Mouse (Mus musculus): ENCODE measurements around the gene Aoah. TPM values are rescaled to one million over a fixed set of nuclear protein-coding genes. Genes with fewer than 3 reads are reported as not detected.

Gene Aoah
- polyA plus RNA-seq, 1 experiment, result 0.53 TPM

GRCm38 (mm10) chr13:20900972-20901457, 107.1 kb downstream of the Aoah start:
- WGBS, result 12% methylated on average over 2 of the region's 2 CpGs
- DNase-seq, result no peak
- Histone ChIP-seq H3K4me1 (ENCODE audit: control insufficient read depth, insufficient read depth, low read length) (peaks cover 2% of the 10 kb centered on the region), H3K4me3 (replicated peaks; ENCODE audit: extremely low read depth, low read depth, low read length) (no peak overlapping the region)
- TF ChIP-seq POLR2A (IDR thresholded peaks at IDR 0.05; ENCODE audit: borderline replicate concordance, extremely low read depth, low read depth, low read length) (no peak), CTCF (IDR thresholded peaks at IDR 0.05; ENCODE audit: insufficient read depth, low read length) (no peak)

- H3K4me1 ChIP-seq (ENCODE audit: control insufficient read depth, insufficient read depth, low read length), result peaks cover 2% of the 10 kb centered on the region
- H3K4me3 ChIP-seq (replicated peaks; ENCODE audit: extremely low read depth, low read depth, low read length), result no peak overlapping the region
- DNase-seq, result no peak
- TF ChIP-seq POLR2A (IDR thresholded peaks at IDR 0.05; ENCODE audit: borderline replicate concordance, extremely low read depth, low read depth, low read length), result no peak
- TF ChIP-seq CTCF (IDR thresholded peaks at IDR 0.05; ENCODE audit: insufficient read depth, low read length), result no peak
- WGBS, result 36% methylated on average over 3 of the region's 3 CpGs
These were observed 107.8 kb downstream of the Aoah start for GRCm38 (mm10) chr13:20901634-20902135.

GRCm38 (mm10) chr13:20904118-20904517, 110.2 kb downstream of the Aoah start:
- 79% methylated on average over 4 of the region's 4 CpGs for WGBS
- TF ChIP-seq CTCF (IDR thresholded peaks at IDR 0.05; ENCODE audit: insufficient read depth, low read length) (no peak), POLR2A (IDR thresholded peaks at IDR 0.05; ENCODE audit: borderline replicate concordance, extremely low read depth, low read depth, low read length) (no peak)
- Histone ChIP-seq H3K4me3 (replicated peaks; ENCODE audit: extremely low read depth, low read depth, low read length) (no peak overlapping the region), H3K4me1 (ENCODE audit: control insufficient read depth, insufficient read depth, low read length) (peaks cover 2% of the 10 kb centered on the region)
- DNase-seq, result no peak

GRCm38 (mm10) chr13:20905195-20905594, 111.3 kb downstream of the Aoah start:
- 41% methylated on average over 2 of the region's 2 CpGs for WGBS
- no peak for TF ChIP-seq CTCF (IDR thresholded peaks at IDR 0.05; ENCODE audit: insufficient read depth, low read length)
- TF ChIP-seq POLR2A (IDR thresholded peaks at IDR 0.05; ENCODE audit: borderline replicate concordance, extremely low read depth, low read depth, low read length), result no peak
- DNase-seq, result peak; percentile 53
- Histone ChIP-seq H3K4me3 (replicated peaks; ENCODE audit: extremely low read depth, low read depth, low read length) (no peak overlapping the region), H3K4me1 (ENCODE audit: control insufficient read depth, insufficient read depth, low read length) (peaks cover 2% of the 10 kb centered on the region)

GRCm38 (mm10) chr13:20916698-20917511, 123.0 kb downstream of the Aoah start:
- TF ChIP-seq CTCF (IDR thresholded peaks at IDR 0.05; ENCODE audit: insufficient read depth, low read length), result no peak
- TF ChIP-seq POLR2A (IDR thresholded peaks at IDR 0.05; ENCODE audit: borderline replicate concordance, extremely low read depth, low read depth, low read length), result no peak
- DNase-seq, result no peak
- H3K4me3 ChIP-seq (replicated peaks; ENCODE audit: extremely low read depth, low read depth, low read length), result no peak overlapping the region
- H3K4me1 ChIP-seq (ENCODE audit: control insufficient read depth, insufficient read depth, low read length), result no peaks in the 10 kb centered on the region
- WGBS, result 70% methylated on average over 10 of the region's 10 CpGs

- no peaks in the 10 kb centered on the region for H3K4me1 ChIP-seq (ENCODE audit: control insufficient read depth, insufficient read depth, low read length)
- DNase-seq, result no peak
- 77% methylated on average over 3 of the region's 3 CpGs for WGBS
- no peak overlapping the region for H3K4me3 ChIP-seq (replicated peaks; ENCODE audit: extremely low read depth, low read depth, low read length)
- TF ChIP-seq POLR2A (IDR thresholded peaks at IDR 0.05; ENCODE audit: borderline replicate concordance, extremely low read depth, low read depth, low read length) (no peak), CTCF (IDR thresholded peaks at IDR 0.05; ENCODE audit: insufficient read depth, low read length) (no peak)
These were observed 126.5 kb downstream of the Aoah start for GRCm38 (mm10) chr13:20920401-20920800.

GRCm38 (mm10) chr13:20936016-20936415, 142.1 kb downstream of the Aoah start:
- TF ChIP-seq POLR2A (IDR thresholded peaks at IDR 0.05; ENCODE audit: borderline replicate concordance, extremely low read depth, low read depth, low read length) (no peak), CTCF (IDR thresholded peaks at IDR 0.05; ENCODE audit: insufficient read depth, low read length) (no peak)
- no peaks in the 10 kb centered on the region for H3K4me1 ChIP-seq (ENCODE audit: control insufficient read depth, insufficient read depth, low read length)
- no peak overlapping the region for H3K4me3 ChIP-seq (replicated peaks; ENCODE audit: extremely low read depth, low read depth, low read length)
- no peak for DNase-seq

- TF ChIP-seq POLR2A (IDR thresholded peaks at IDR 0.05; ENCODE audit: borderline replicate concordance, extremely low read depth, low read depth, low read length) (no peak), CTCF (IDR thresholded peaks at IDR 0.05; ENCODE audit: insufficient read depth, low read length) (peak; percentile 81)
- peak; percentile 73 for DNase-seq
- H3K4me3 ChIP-seq (replicated peaks; ENCODE audit: extremely low read depth, low read depth, low read length), result no peak overlapping the region
- H3K4me1 ChIP-seq (ENCODE audit: control insufficient read depth, insufficient read depth, low read length), result no peaks in the 10 kb centered on the region
- WGBS, result 19% methylated on average over 5 of the region's 5 CpGs
These were observed 143.5 kb downstream of the Aoah start for GRCm38 (mm10) chr13:20937452-20937851.

GRCm38 (mm10) chr13:20939099-20939498, 145.2 kb downstream of the Aoah start:
- 79% methylated on average over 6 of the region's 6 CpGs for WGBS
- no peak for DNase-seq
- H3K4me3 ChIP-seq (replicated peaks; ENCODE audit: extremely low read depth, low read depth, low read length), result no peak overlapping the region
- no peaks in the 10 kb centered on the region for H3K4me1 ChIP-seq (ENCODE audit: control insufficient read depth, insufficient read depth, low read length)
- TF ChIP-seq CTCF (IDR thresholded peaks at IDR 0.05; ENCODE audit: insufficient read depth, low read length), result no peak
- TF ChIP-seq POLR2A (IDR thresholded peaks at IDR 0.05; ENCODE audit: borderline replicate concordance, extremely low read depth, low read depth, low read length), result no peak

- Histone ChIP-seq H3K4me1 (ENCODE audit: control insufficient read depth, insufficient read depth, low read length) (no peaks in the 10 kb centered on the region), H3K4me3 (replicated peaks; ENCODE audit: extremely low read depth, low read depth, low read length) (no peak overlapping the region)
- WGBS, result 51% methylated on average over 6 of the region's 6 CpGs
- peak; percentile 16 for DNase-seq
- TF ChIP-seq POLR2A (IDR thresholded peaks at IDR 0.05; ENCODE audit: borderline replicate concordance, extremely low read depth, low read depth, low read length) (no peak), CTCF (IDR thresholded peaks at IDR 0.05; ENCODE audit: insufficient read depth, low read length) (peak; percentile 30; the same call in 1 of the 2 replicates)
These were observed 146.5 kb downstream of the Aoah start for GRCm38 (mm10) chr13:20940389-20940788.
